24 mouse cellular contexts compared by ENCODE assay signal in the genomic region with DNA sequence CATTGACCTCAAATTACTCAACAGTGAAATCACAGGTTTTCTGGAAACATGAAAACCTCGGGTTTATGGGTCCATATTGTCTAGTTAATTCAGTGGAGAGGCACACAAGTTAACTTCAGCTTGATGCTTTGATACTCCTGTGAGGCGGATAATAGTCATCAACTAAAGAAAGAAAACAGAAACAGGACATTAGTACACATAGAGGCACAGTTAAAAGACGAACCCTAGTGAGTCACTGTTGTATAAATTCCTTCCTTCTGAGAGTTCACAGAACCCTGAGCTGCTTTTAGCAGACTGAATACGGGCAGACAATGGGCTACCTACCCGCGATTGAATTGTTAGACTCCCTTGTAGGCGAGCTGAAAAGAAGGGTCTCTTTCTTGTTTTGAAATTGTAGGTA.
DNase-seq lines count a peak whose midpoint lies in the region; ATAC-seq and TF ChIP-seq lines count a peak whose summit lies in the region.
"Had no signal": no experiment of that assay in that cellular context is flagged by ENCODE, and none has a peak within 500 bp of the region (broad histone marks: within the 10 kb centered on the region; RNA-seq: fewer than 3 reads in every experiment).

No protein-coding gene starts in this region.

- intact Hi-C loops in heart, adult 2 months (cut with DNase I): loop anchor here (2.0 kb wide), 1 partner anchor 96 kb away; no protein-coding TSS in a partner anchor

- ATAC-seq in heart, embryonic 11.5 days (replicated peaks; ENCODE audit: insufficient number of reproducible peaks, low FRiP score, low TSS enrichment): no peak
- ATAC-seq in stomach, embryonic 16.5 days (ENCODE audit: insufficient read depth, low FRiP score): no peak
- no peak for ATAC-seq in kidney, embryonic 15.5 days (replicated peaks; ENCODE audit: low FRiP score)
- ATAC-seq: CD4-positive, CD25-positive, alpha-beta regulatory T cell, adult 4 months; forebrain, embryonic 16.5 days; intestine, embryonic 16.5 days; Patski had no signal

- H3K4me3 ChIP-seq in heart, adult 2 months: no peak overlapping the region
- no peak overlapping the region for H3K4me3 ChIP-seq in heart, embryonic 11.5 days (ENCODE audit: low read depth, low read length)
- no peak overlapping the region for H3K4me3 ChIP-seq in embryonic fibroblast, embryonic 13.5 days (ENCODE audit: insufficient read depth, low read length)
- H3K4me3 ChIP-seq in stomach, embryonic 16.5 days (replicated peaks; ENCODE audit: low read length): no peak overlapping the region
- no peak overlapping the region for H3K4me3 ChIP-seq in kidney, embryonic 15.5 days (replicated peaks)
- H3K4me3 ChIP-seq: embryonic facial prominence, embryonic 15.5 days; heart, embryonic 10.5 days; heart, embryonic 15.5 days; hindbrain, embryonic 15.5 days had no signal

- TF ChIP-seq POLR2A in heart, adult 2 months (IDR thresholded peaks at IDR 0.05; ENCODE audit: insufficient read depth, low read depth, low read length): no peak
- TF ChIP-seq POLR2A in embryonic fibroblast, embryonic 13.5 days (IDR thresholded peaks at IDR 0.05; ENCODE audit: low read depth, low read length): no peak

- peaks cover 4% of the 10 kb centered on the region for H3K4me1 ChIP-seq in heart, adult 2 months (ENCODE audit: control insufficient read depth, insufficient read depth, low read length)
- peaks cover 17% of the 10 kb centered on the region for H3K4me1 ChIP-seq in heart, embryonic 11.5 days (ENCODE audit: control insufficient read depth, insufficient read depth, low read length)
- peaks cover 16% of the 10 kb centered on the region for H3K4me1 ChIP-seq in embryonic fibroblast, embryonic 13.5 days (ENCODE audit: control insufficient read depth, insufficient read depth, low read length)
- H3K4me1 ChIP-seq in stomach, embryonic 16.5 days (ENCODE audit: control insufficient read depth, insufficient read depth, low read length): peaks cover 12% of the 10 kb centered on the region; the same call in 1 of the 2 replicates
- H3K4me1 ChIP-seq in kidney, embryonic 15.5 days: no peaks in the 10 kb centered on the region

- no peaks in the 10 kb centered on the region for H3K36me3 ChIP-seq in heart, adult 2 months (ENCODE audit: control insufficient read depth, insufficient read depth, low read length)
- no peaks in the 10 kb centered on the region for H3K36me3 ChIP-seq in heart, embryonic 11.5 days (ENCODE audit: control insufficient read depth, insufficient read depth, low read length)
- no peaks in the 10 kb centered on the region for H3K36me3 ChIP-seq in stomach, embryonic 16.5 days (ENCODE audit: control insufficient read depth, insufficient read depth, low read length)
- no peaks in the 10 kb centered on the region for H3K36me3 ChIP-seq in kidney, embryonic 15.5 days
- H3K36me3 ChIP-seq: embryonic facial prominence, embryonic 15.5 days; G1E; heart, embryonic 10.5 days; heart, embryonic 15.5 days; hindbrain, embryonic 15.5 days had no signal

- WGBS in heart, adult 2 months: 81% methylated on average over 7 of the region's 7 CpGs
- WGBS in heart, embryonic 11.5 days (ENCODE audit: insufficient replicate concordance): 67% methylated on average over 7 of the region's 7 CpGs
- 59% methylated on average over 7 of the region's 7 CpGs for WGBS in stomach, embryonic 16.5 days
- whole genome bisulfite sequencing in kidney, embryonic 15.5 days: 75% methylated on average over 7 of the region's 7 CpGs

- peak overlapping the region; percentile 72; the same call in 1 of the 2 replicates for H3K27ac ChIP-seq in heart, adult 2 months
- H3K27ac ChIP-seq in heart, embryonic 11.5 days (ENCODE audit: low read depth, low read length): no peak overlapping the region
- peak overlapping the region; percentile 92 for H3K27ac ChIP-seq in embryonic fibroblast, embryonic 13.5 days (ENCODE audit: insufficient read depth, low read length)
- peak overlapping the region; percentile 77 for H3K27ac ChIP-seq in stomach, embryonic 16.5 days (ENCODE audit: low read length)
- H3K27ac ChIP-seq in kidney, embryonic 15.5 days: no peak overlapping the region
- H3K27ac ChIP-seq: embryonic facial prominence, embryonic 15.5 days; heart, embryonic 10.5 days; hindbrain, embryonic 15.5 days had no signal

- no peaks in the 10 kb centered on the region for H3K9me3 ChIP-seq in heart, embryonic 11.5 days (replicated peaks; ENCODE audit: control insufficient read depth, low read length)
- no peaks in the 10 kb centered on the region for H3K9me3 ChIP-seq in stomach, embryonic 16.5 days (replicated peaks; ENCODE audit: control insufficient read depth, low read length)
- H3K9me3 ChIP-seq in kidney, embryonic 15.5 days (replicated peaks): no peaks in the 10 kb centered on the region
- H3K9me3 ChIP-seq: embryonic facial prominence, embryonic 15.5 days; G1E; heart, embryonic 10.5 days; heart, embryonic 15.5 days; hindbrain, embryonic 15.5 days had no signal

- no peaks in the 10 kb centered on the region for H3K79me2 ChIP-seq in heart, adult 2 months (replicated peaks; ENCODE audit: control insufficient read depth, insufficient read depth, low read length)

- H3K4me2 ChIP-seq in heart, embryonic 11.5 days: no peak overlapping the region
- H3K4me2 ChIP-seq in stomach, embryonic 16.5 days (ENCODE audit: low read depth, low read length): no peak overlapping the region
- no peak overlapping the region for H3K4me2 ChIP-seq in kidney, embryonic 15.5 days
- H3K4me2 ChIP-seq: embryonic facial prominence, embryonic 15.5 days; heart, embryonic 15.5 days; hindbrain, embryonic 15.5 days had no signal

- no peak for TF ChIP-seq CTCF in heart, adult 2 months (IDR thresholded peaks at IDR 0.05)
- TF ChIP-seq CTCF in embryonic fibroblast, embryonic 13.5 days (IDR thresholded peaks at IDR 0.05; ENCODE audit: borderline replicate concordance, insufficient read depth, low read length): no peak

- no peaks in the 10 kb centered on the region for H3K27me3 ChIP-seq in heart, adult 2 months (ENCODE audit: control insufficient read depth, insufficient read depth, low read length)
- H3K27me3 ChIP-seq in heart, embryonic 11.5 days (ENCODE audit: control insufficient read depth, insufficient read depth, low read length): no peaks in the 10 kb centered on the region
- H3K27me3 ChIP-seq in stomach, embryonic 16.5 days (ENCODE audit: control insufficient read depth, insufficient read depth, low read length): no peaks in the 10 kb centered on the region
- no peaks in the 10 kb centered on the region for H3K27me3 ChIP-seq in kidney, embryonic 15.5 days
- H3K27me3 ChIP-seq: embryonic facial prominence, embryonic 15.5 days; heart, embryonic 15.5 days; hindbrain, embryonic 15.5 days; Patski had no signal

- TF ChIP-seq EP300 in heart, adult 2 months (IDR thresholded peaks at IDR 0.05; ENCODE audit: insufficient read depth, low read depth, low read length): no peak

- H3K9ac ChIP-seq in heart, adult 2 months (ENCODE audit: low read depth, low read length): no peak overlapping the region
- H3K9ac ChIP-seq in heart, embryonic 11.5 days (ENCODE audit: low read depth, low read length): no peak overlapping the region
- no peak overlapping the region for H3K9ac ChIP-seq in stomach, embryonic 16.5 days (ENCODE audit: low read length)
- H3K9ac ChIP-seq in kidney, embryonic 15.5 days: no peak overlapping the region
- H3K9ac ChIP-seq: embryonic facial prominence, embryonic 15.5 days; heart, embryonic 15.5 days; hindbrain, embryonic 15.5 days had no signal

- no peak for DNase-seq in heart, adult 2 months
- peak; percentile 62 for DNase-seq in Muller cell, postnatal 12 days (ENCODE audit: inconsistent ontology term)
- no peak for DNase-seq in thymus, postnatal 36 days
- no peak for DNase-seq in urinary bladder, postnatal 25 days (ENCODE audit: low spot score)
- DNase-seq: adrenal gland, adult 2 months; adrenal gland, postnatal 25 days; cerebellum, adult 11 months; cerebellum, adult 8-10 months; cerebellum, postnatal 14 days; embryo, embryonic 11 days; gastrocnemius, postnatal 25 days had no signal

Comparison
In these comparisons a context has a peak if more than half of its experiments do, and no peak if none do; other contexts are left out.
1. H3K27ac ChIP-seq: peak in heart, adult 2 months (single experiment), embryonic fibroblast, embryonic 13.5 days (single experiment) and stomach, embryonic 16.5 days (single experiment); none in heart, embryonic 11.5 days (single experiment) and kidney, embryonic 15.5 days (single experiment).